Mouse (Mus musculus) ovary, postnatal 36 days (tissue): ENCODE data around the gene Ppm1m.

ENCODE experiments used
- DNase-seq: peaks from one replicate; pipeline ENCODE4 v3.0.0; 2022; ENCODE audit warnings: low spot score, mixed read lengths

Gene Ppm1m

DNA sequence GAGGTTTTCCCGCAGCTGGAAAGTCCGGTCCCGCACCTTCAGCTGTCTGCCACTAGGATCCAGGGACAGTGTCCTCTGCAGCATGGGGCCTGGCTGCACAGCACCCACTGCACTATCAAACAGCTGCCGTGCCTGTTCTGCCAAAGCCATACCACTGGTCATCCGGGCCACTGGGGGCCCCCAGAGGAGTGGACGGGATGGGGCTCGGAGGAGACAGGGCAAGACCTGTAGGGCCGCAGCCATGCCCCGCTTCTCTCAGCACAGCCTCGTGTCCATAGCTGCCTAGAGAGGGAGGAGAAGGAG, 42.0 kb downstream of the Ppm1m start:
- no peak for DNase-seq

DNA sequence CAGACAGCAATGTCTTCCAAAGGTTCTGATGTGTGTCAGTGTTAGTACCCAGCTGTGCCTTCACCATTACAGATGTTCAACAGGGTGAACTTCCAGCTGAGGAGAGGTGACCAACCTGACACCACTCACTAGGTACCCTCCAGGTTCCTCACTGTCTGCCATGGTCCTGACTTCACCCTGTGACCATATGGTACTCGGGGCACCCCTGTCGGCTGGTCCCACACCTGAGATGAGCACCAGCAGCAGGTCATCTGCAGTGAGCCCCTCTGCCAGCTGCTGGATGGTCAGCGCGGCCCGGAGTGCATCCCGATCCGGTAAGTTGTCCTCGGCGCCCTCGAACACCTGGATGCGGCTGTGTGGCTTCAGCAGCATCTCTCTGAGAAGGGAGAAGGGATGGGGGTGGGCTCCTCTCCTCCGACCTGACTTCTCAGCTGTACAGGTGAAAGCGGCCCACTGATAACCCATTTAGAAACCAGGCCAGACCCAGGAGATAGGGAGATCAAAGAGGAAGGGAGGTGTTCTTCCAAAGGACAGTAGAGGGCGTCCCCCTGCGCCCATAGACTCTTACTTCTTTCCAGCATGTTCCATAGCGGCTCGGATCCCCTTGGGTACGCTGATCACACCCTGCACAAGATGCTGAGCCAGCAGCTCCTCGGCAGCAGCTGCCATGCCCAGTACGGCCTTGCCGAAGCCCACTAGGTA, 42.5 kb downstream of the Ppm1m start:
- no peak for DNase-seq

DNA sequence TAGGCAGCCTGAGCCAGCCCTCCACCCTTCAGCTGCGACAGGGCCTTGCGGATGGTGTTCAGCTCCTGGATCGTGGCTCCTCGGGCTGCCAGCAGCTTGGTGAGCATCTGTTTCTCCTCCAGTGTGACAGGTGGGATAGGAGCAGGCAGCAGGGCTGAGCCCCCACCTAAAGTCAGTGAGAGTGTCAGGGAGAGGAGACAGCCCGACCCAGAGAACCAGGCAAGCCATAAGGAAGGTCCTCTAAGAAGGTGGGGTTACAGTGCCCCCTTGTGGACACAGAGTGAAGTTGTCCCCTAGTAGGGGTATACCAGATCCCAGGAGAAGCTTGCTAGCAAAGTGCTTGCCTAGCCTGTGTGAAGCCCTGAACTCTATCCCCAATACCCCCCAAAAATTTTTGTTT, 43.1 kb downstream of the Ppm1m start:
- no peak for DNase-seq

DNA sequence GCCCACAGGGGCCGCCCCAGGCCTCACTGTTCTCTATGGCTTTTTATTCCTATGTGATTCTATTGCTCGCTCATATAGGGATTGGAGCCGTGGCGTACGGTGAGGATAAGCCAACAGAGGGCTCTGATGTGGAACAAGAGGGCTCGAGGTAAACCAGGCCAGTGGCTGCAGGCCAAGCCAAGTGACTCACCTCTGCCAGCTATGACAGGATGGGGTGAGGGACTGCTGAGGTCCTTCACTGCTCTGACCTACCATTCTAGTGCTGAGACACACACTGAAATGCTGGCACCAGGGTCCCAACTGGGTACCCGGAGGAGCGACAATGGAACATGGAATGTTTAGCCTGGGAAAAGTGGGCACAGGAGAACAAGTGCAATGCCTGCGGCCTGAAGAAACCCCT, 45.4 kb downstream of the Ppm1m start:
- no peak for DNase-seq

DNA sequence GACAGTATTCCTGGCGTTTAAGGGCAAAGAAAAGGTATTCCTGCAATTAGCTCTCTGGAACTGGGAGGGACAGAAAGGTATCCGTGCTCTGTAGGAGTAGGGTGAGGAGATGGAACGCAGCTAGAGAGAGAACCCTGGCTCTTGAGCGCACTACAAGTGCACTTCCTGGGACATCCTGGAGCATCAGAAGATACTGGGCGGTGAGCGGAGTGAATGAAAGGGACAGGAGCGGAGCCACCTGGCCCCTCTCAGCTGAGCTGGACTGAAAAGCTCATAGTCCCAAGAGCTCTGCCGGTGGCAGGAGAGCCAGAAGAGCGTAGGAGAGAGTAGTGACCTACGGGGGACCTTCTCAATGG, 50.2 kb downstream of the Ppm1m start:
- DNase-seq: no peak

DNA sequence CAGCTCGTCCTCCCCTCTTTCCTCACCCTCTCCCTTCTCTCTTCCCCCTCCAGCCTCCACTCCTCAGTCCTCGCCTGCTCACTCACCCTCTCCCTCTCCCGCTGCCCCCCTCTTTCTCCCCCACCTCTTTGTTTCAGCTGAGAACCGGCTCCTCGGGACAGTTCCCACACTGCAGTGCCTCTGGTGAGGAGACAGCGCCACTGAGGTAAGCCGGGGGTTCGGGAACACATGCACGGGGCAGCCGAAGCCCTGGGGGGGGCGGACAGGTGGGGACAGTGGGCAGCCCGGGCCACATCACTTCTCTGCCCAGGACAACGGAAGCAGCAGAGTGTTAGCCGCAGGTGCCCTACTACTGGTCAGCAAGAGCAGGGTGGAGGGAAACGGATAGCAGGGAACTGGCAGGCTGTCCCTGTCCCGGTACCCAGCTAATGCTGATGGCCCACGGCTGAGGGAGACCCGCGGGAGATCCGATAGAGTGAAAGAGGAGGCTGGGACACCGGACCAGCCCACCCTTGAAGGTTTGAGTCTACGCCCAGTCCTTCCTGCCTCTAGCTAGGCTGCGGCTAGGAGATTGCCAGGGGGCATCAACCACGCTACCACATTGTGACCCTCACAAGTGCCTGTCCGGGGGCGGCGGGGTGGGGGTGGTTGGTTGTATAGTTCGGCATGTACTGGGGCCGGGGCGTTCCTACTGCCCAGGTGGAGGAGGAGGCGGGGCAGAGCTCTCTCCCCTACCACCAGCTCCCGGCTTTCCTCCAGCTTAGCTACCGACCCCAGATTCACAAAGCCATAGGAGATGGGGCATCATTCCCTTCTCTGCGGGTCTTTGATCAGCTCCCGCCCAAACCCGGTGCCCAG, 50.8 kb downstream of the Ppm1m start:
- no peak for DNase-seq

DNA sequence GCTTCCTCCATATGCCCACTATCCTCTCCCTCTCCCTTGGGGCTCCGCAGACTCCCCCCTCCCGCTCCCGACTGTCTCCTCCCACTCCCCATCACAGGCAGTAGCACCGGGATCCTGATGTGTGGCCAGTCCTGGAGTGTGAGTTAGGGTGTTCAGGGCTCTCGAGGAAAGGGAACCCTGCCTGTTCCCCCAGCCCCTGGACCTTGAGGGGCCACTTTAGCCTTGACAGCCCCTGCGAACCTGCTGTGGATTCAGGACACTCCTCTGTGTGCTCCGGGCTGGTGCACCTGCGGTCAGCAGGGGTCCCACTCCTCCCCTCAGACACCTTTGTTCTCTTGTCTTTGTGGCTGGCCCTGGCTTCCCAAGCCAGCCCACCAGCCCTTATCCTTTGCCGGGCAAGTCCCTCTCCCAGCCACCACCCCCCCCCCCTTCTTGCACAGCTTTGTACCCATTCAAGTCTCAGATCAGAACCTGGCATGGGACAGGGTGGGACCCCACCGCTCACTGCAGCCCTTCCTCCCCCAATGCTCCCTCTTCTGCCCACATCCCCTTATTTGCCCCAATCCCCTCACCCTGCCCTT, 51.6 kb downstream of the Ppm1m start:
- DNase-seq: no peak

DNA sequence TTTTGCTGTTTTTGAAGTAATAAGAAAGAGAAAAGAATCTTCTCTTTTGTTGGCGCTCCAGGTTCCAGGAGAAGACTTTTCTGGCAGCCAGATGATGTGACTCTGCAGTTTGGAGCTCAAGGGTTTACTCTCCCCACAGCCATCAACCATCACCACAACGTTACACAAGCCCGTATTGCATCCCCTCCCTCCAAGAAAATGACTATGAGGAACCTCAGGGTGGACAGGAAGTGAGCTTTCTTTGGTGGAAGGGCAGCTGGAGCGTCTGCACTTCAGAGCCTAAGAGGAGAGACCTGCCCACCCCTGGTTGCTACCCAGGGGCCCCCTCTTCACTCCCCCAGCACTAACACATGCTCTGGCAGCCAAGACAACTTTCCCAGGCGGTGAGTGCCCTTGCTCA, 52.3 kb downstream of the Ppm1m start:
- DNase-seq: no peak

DNA sequence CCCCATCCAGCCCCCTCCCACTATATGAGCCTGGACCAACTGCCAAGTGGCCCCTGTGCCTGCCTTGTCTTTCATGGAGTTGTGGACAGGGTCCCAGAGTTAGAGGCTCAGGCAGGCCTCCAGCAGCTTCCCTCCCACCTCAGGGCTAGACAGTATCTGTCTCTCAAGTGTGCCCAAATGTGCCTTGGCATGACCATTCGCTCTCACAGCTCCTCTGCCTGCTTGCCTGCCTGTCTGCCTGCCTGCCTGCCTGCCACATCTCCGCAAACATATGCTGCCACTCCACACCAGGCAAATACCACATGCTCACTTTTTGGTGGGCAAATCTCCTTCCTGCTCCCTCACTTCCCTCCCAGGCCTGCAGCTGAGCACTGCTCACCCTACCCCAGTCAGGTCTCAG, 54.0 kb downstream of the Ppm1m start:
- no peak for DNase-seq
